Mouse (Mus musculus): ENCODE data around the gene Npr1. TPM values are rescaled to one million over a fixed set of nuclear protein-coding genes. Genes with fewer than 3 reads are reported as not detected.

Gene Npr1
- polyA plus RNA-seq, 1 experiment from 2014 or later, result 2.3 TPM

DNA sequence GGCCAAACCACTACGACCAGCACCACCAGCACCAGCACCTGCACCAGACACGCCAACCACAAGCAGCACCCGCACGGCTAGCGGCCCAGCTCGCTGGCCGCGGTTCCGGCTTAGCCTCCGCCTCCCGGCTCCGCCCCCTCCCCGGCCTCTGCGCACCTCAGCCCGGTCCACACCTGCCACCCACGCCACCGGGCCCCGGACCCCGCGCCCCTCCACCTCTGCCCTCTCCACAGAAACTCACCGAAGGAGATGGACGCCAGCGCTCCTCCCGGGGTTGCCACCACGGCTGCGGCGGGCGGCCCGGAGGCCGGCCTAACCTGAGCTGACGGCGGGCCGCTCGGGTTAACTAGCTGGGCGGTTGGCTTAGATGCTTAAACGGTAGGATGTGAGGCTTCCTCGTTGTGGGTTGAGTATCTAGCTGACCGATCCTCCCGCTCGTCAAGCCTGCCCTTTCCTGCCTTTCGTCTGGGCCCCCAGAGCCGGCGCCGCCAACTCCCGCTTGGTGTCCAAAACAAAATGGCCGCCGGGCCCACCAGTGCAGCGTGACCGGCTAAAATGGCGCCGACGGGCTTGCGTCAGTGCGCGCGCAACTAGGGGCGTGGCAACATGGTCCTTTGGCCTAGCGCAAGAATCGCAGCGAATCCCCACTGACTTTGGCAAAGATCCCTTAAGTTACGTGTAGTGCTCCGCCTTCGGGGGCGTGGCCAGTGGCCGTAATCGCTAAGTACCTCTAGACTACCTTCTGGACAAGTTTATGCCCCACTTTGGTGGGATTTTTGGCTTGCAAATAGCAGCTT, 43.5 kb upstream of the Npr1 start, which contains the start of gene Chtop:
TSS of gene Chtop (minus strand) at position 549 of the 797 bp plus-strand sequence.
- H3K36me3 ChIP-seq (ENCODE audit: control insufficient read depth, insufficient read depth, low read length), result peaks cover 15% of the 10 kb centered on the region; the same call in 1 of the 2 replicates
- H3K4me1 ChIP-seq (ENCODE audit: control insufficient read depth, insufficient read depth, low read length), result peaks cover 8% of the 10 kb centered on the region; the same call in 1 of the 2 replicates
- peaks cover 5% of the 10 kb centered on the region; the same call in 1 of the 2 replicates for H3K27me3 ChIP-seq (ENCODE audit: control insufficient read depth, insufficient read depth, low read length)
- WGBS, result under 1% methylated on average over 66 of the region's 66 CpGs
- ATAC-seq (ENCODE audit: insufficient number of reproducible peaks, low FRiP score, low TSS enrichment, low read depth) (peak; percentile 90), DNase-seq (ENCODE audit: low spot score) (peak; percentile 99)
- peak within 1 kb of the TSS; percentile 97 for H3K9ac ChIP-seq (ENCODE audit: low read length)
- peak within 1 kb of the TSS; percentile 85 for H3K27ac ChIP-seq (replicated peaks; ENCODE audit: low read depth, low read length)
- peak within 1 kb of the TSS; percentile 59 for H3K4me2 ChIP-seq (ENCODE audit: low read depth, severe bottlenecking)
- H3K4me3 ChIP-seq (ENCODE audit: low read depth, low read length), result peak within 1 kb of the TSS; percentile 94
- H3K9me3 ChIP-seq (ENCODE audit: control insufficient read depth, low read length), result no peaks in the 10 kb centered on the region

DNA sequence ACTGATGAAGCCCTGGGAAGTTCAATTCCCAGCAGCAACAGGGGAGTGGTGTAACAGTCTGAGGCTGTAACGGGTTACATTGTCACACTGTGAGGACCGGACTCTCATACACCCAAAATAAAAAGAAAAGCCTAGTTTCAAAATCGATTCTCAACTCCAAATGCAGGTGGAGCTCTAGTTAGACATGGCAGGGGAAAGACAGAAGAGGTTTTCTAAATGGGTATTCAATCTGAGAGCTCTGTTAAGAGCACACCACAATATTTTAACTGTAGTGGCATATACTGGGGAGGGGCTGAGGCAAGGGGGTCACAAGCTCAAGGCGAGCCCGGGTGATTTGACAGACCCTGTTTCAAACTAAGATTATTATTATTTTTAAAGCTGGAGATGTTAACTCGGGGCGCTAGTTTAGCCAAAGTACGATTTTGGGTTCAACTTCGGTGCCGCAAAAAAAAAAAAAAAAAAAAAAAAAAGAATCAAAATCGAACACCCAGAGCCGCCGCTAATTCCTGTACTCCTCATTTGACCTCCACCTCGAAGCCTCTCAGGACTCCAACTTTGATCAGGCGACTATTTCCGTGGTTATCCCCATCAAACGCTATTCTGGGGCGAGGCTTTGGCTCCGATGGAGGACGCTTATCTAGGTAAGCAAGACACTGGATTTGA, 42.8 kb upstream of the Npr1 start:
- DNase-seq (ENCODE audit: low spot score) (no peak), ATAC-seq (ENCODE audit: insufficient number of reproducible peaks, low FRiP score, low TSS enrichment, low read depth) (no peak)
- Histone ChIP-seq H3K4me3 (ENCODE audit: low read depth, low read length) (peak overlapping the region; percentile 94), H3K27ac (replicated peaks; ENCODE audit: low read depth, low read length) (peak overlapping the region; percentile 85; the same call in 1 of the 2 replicates), H3K9ac (ENCODE audit: low read length) (peak overlapping the region; percentile 97), H3K36me3 (ENCODE audit: control insufficient read depth, insufficient read depth, low read length) (peaks cover 16% of the 10 kb centered on the region; the same call in 1 of the 2 replicates), H3K9me3 (ENCODE audit: control insufficient read depth, low read length) (no peaks in the 10 kb centered on the region), H3K4me1 (ENCODE audit: control insufficient read depth, insufficient read depth, low read length) (0 out of 2 replicates have a peak, but pooled peaks cover 6% of the 10 kb centered on the region), H3K27me3 (ENCODE audit: control insufficient read depth, insufficient read depth, low read length) (peaks cover 1% of the 10 kb centered on the region; the same call in 1 of the 2 replicates), H3K4me2 (ENCODE audit: low read depth, severe bottlenecking) (peak overlapping the region; percentile 59)
- WGBS, result 6% methylated on average over 20 of the region's 20 CpGs

DNA sequence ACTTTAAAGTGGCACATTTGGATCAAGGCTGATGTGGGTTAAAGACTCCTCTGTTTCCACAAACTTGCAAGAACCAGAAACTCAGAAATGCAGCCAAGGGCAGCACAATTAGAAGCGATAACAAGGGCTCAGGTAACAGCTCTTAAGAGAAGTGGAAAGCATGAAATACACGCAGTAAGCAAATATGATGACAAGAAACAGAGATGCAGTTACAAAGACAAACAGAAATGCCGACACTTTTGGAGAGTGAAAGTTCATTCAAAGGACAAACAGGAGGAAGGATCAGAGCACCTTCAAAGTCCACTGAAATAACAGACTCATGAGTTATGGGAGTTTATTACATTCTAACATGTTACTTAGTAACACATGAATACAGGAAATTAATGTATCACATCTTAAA, 40.7 kb upstream of the Npr1 start:
- no peaks in the 10 kb centered on the region for H3K9me3 ChIP-seq (ENCODE audit: control insufficient read depth, low read length)
- H3K4me3 ChIP-seq (ENCODE audit: low read depth, low read length), result no peak overlapping the region
- no peak for DNase-seq (ENCODE audit: low spot score)
- WGBS, result 92% methylated on average over 3 of the region's 3 CpGs
- peaks cover 31% of the 10 kb centered on the region for H3K36me3 ChIP-seq (ENCODE audit: control insufficient read depth, insufficient read depth, low read length)
- no peak overlapping the region for H3K9ac ChIP-seq (ENCODE audit: low read length)
- H3K27ac ChIP-seq (replicated peaks; ENCODE audit: low read depth, low read length), result no peak overlapping the region
- no peak overlapping the region for H3K4me2 ChIP-seq (ENCODE audit: low read depth, severe bottlenecking)
- ATAC-seq (ENCODE audit: insufficient number of reproducible peaks, low FRiP score, low TSS enrichment, low read depth), result no peak
- H3K4me1 ChIP-seq (ENCODE audit: control insufficient read depth, insufficient read depth, low read length), result 0 out of 2 replicates have a peak, but pooled peaks cover 6% of the 10 kb centered on the region
- H3K27me3 ChIP-seq (ENCODE audit: control insufficient read depth, insufficient read depth, low read length), result no peaks in the 10 kb centered on the region

DNA sequence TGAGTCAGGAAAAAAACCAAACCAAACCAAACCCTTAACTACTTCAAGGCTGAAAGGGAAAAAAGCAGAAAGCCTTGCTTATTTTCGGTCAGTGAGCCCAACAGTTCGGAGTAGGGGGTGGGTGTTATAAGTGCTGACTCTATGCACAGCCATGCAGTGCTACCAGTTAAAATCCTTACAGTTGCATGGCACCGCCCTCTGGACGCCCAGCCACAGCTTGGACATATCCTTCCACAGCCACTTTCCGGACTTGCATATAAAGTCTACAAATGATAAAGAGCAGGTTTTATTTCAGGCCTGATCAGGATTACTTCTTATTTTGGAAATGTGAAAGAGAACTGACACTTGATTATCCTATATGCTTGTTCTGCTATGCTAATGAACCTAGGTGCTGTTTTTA, 39.5 kb upstream of the Npr1 start:
- WGBS, result 87% methylated on average over 5 of the region's 5 CpGs
- ATAC-seq (ENCODE audit: insufficient number of reproducible peaks, low FRiP score, low TSS enrichment, low read depth) (no peak), DNase-seq (ENCODE audit: low spot score) (no peak)
- Histone ChIP-seq H3K9ac (ENCODE audit: low read length) (no peak overlapping the region), H3K36me3 (ENCODE audit: control insufficient read depth, insufficient read depth, low read length) (peaks cover 33% of the 10 kb centered on the region), H3K27me3 (ENCODE audit: control insufficient read depth, insufficient read depth, low read length) (no peaks in the 10 kb centered on the region), H3K9me3 (ENCODE audit: control insufficient read depth, low read length) (no peaks in the 10 kb centered on the region), H3K27ac (replicated peaks; ENCODE audit: low read depth, low read length) (no peak overlapping the region), H3K4me2 (ENCODE audit: low read depth, severe bottlenecking) (no peak overlapping the region), H3K4me1 (ENCODE audit: control insufficient read depth, insufficient read depth, low read length) (0 out of 2 replicates have a peak, but pooled peaks cover 6% of the 10 kb centered on the region), H3K4me3 (ENCODE audit: low read depth, low read length) (no peak overlapping the region)

DNA sequence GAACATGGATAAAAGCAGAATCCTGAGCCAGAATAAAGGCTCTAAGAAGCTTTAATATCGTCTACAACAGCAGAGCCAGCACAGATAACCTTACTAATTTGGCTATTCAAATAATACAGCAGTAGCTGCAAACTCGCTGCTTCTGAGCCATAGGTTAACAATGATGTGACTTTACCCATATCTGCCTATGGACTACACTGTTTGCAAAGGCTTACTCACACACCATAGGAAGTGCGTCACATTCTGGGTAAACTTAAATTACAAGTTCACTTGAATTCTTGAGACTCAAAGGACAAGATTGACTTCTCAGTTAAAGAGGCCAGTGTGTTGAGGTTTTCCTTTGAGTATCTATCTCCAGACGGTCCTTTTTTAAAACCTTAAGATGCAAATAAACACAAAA, 37.8 kb upstream of the Npr1 start:
- Histone ChIP-seq H3K4me3 (ENCODE audit: low read depth, low read length) (no peak overlapping the region), H3K9me3 (ENCODE audit: control insufficient read depth, low read length) (no peaks in the 10 kb centered on the region), H3K27ac (replicated peaks; ENCODE audit: low read depth, low read length) (no peak overlapping the region), H3K4me1 (ENCODE audit: control insufficient read depth, insufficient read depth, low read length) (0 out of 2 replicates have a peak, but pooled peaks cover 6% of the 10 kb centered on the region), H3K27me3 (ENCODE audit: control insufficient read depth, insufficient read depth, low read length) (no peaks in the 10 kb centered on the region), H3K9ac (ENCODE audit: low read length) (no peak overlapping the region), H3K36me3 (ENCODE audit: control insufficient read depth, insufficient read depth, low read length) (peaks cover 39% of the 10 kb centered on the region), H3K4me2 (ENCODE audit: low read depth, severe bottlenecking) (no peak overlapping the region)
- no peak for ATAC-seq (ENCODE audit: insufficient number of reproducible peaks, low FRiP score, low TSS enrichment, low read depth)
- WGBS, result 93% methylated on average over 4 of the region's 4 CpGs
- DNase-seq (ENCODE audit: low spot score), result no peak

DNA sequence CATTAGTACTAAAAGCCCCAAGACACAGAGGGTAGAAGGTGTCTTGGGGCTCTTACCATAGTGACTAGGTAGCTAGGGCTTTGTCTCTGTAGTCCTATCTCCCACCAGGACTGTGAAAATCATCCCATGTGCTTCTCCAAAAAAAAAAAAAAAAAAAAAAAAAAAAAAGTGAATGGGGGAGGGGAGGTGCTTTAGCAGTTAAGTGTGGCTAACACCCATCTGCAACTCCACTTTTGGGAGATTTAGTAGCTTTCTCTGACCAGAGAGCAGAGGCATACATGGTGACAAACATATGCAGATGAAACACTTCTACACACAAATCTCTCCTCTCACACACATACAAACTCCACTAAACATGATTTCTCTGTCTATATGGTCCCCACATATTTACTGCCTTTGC, 31.9 kb upstream of the Npr1 start:
- H3K36me3 ChIP-seq (ENCODE audit: control insufficient read depth, insufficient read depth, low read length), result peaks cover 32% of the 10 kb centered on the region

DNA sequence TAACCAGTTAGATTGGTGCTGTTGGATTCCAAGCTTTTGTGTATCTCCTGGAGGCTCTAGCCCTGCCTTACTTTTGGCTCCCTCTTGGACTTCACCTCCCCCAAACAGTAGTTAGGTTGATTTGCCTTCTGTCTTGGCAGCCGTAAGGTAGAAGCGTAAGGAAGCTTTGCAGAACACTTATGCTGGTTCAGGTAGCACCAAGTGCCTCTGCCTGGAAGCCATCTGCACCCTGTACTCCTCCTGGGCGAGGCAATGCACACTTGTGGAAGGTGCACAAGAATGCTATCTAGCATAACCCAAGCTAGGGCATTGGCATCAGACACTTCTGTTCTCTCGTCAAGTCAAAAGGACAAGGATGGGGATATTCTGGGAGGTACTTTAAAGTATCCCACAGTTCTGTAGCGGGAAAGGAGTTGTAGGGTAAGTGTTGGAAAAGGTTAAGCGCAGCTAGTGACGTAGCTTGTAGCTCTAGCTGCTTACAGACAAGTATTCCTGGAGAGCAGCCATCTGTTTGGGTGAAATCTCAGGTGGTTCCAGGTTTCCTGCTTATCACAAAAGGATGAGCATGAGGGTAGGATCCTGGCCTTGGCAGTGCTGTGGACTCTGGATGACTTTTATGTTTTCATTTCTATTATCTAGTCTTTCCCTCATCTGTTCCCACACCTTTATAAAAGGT, 30.3 kb upstream of the Npr1 start:
- H3K4me1 ChIP-seq (ENCODE audit: control insufficient read depth, insufficient read depth, low read length), result no peaks in the 10 kb centered on the region
- H3K4me2 ChIP-seq (ENCODE audit: low read depth, severe bottlenecking), result no peak overlapping the region
- WGBS, result 91% methylated on average over 7 of the region's 7 CpGs
- H3K27me3 ChIP-seq (ENCODE audit: control insufficient read depth, insufficient read depth, low read length), result no peaks in the 10 kb centered on the region
- DNase-seq (ENCODE audit: low spot score) (no peak), ATAC-seq (ENCODE audit: insufficient number of reproducible peaks, low FRiP score, low TSS enrichment, low read depth) (no peak)
- H3K4me3 ChIP-seq (ENCODE audit: low read depth, low read length), result no peak overlapping the region
- H3K36me3 ChIP-seq (ENCODE audit: control insufficient read depth, insufficient read depth, low read length), result peaks cover 22% of the 10 kb centered on the region
- H3K27ac ChIP-seq (replicated peaks; ENCODE audit: low read depth, low read length), result no peak overlapping the region
- no peak overlapping the region for H3K9ac ChIP-seq (ENCODE audit: low read length)
- no peaks in the 10 kb centered on the region for H3K9me3 ChIP-seq (ENCODE audit: control insufficient read depth, low read length)

More for the DNA sequence above, 31.9 kb upstream of the Npr1 start:
- DNase-seq (ENCODE audit: low spot score) (no peak), ATAC-seq (ENCODE audit: insufficient number of reproducible peaks, low FRiP score, low TSS enrichment, low read depth) (no peak)
- Histone ChIP-seq H3K9me3 (ENCODE audit: control insufficient read depth, low read length) (no peaks in the 10 kb centered on the region), H3K27me3 (ENCODE audit: control insufficient read depth, insufficient read depth, low read length) (no peaks in the 10 kb centered on the region), H3K4me2 (ENCODE audit: low read depth, severe bottlenecking) (no peak overlapping the region), H3K4me3 (ENCODE audit: low read depth, low read length) (no peak overlapping the region), H3K27ac (replicated peaks; ENCODE audit: low read depth, low read length) (no peak overlapping the region), H3K4me1 (ENCODE audit: control insufficient read depth, insufficient read depth, low read length) (no peaks in the 10 kb centered on the region), H3K9ac (ENCODE audit: low read length) (no peak overlapping the region)

DNA sequence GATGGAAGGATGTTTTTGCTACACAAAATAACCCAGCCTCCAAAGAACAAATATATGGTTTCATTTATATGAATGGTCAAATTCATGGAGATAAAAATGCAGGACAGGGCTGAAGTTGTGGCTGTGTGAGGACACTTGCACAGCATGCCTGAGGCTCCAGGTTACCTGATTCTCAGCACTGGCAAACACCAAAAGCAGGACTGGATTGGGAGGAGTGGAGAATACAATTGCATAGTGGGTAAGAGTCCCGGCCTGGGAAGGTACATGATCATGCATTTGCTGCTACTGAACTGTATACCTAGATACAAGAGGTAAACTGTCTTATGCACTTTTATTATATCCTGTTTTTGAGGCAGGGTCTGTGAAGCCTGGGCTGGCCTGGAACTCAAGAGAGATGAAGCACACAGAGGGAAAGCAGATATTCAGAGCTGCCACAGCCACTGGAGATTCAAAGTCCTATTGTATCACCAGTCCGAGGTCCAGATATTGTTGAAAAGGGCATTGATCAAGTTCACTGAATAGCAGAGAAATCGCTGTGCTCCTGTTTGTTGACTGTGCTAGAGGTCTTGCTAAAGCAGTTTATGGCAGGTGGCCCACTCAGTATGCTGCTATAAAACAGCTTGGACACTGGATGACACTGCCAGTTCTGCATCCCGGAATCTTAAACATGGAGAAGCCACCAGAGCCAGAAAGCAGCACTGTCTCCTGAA, 28.3 kb upstream of the Npr1 start:
- DNase-seq (ENCODE audit: low spot score), result no peak
- no peaks in the 10 kb centered on the region for H3K9me3 ChIP-seq (ENCODE audit: control insufficient read depth, low read length)
- no peak overlapping the region for H3K27ac ChIP-seq (replicated peaks; ENCODE audit: low read depth, low read length)
- no peaks in the 10 kb centered on the region for H3K4me1 ChIP-seq (ENCODE audit: control insufficient read depth, insufficient read depth, low read length)
- H3K27me3 ChIP-seq (ENCODE audit: control insufficient read depth, insufficient read depth, low read length), result no peaks in the 10 kb centered on the region
- no peak for ATAC-seq (ENCODE audit: insufficient number of reproducible peaks, low FRiP score, low TSS enrichment, low read depth)
- no peak overlapping the region for H3K4me3 ChIP-seq (ENCODE audit: low read depth, low read length)
- peaks cover 18% of the 10 kb centered on the region for H3K36me3 ChIP-seq (ENCODE audit: control insufficient read depth, insufficient read depth, low read length)
- WGBS, result 69% methylated on average over 4 of the region's 4 CpGs
- no peak overlapping the region for H3K4me2 ChIP-seq (ENCODE audit: low read depth, severe bottlenecking)
- no peak overlapping the region for H3K9ac ChIP-seq (ENCODE audit: low read length)

Data from limb, embryonic 11.5 days (tissue).